Mouse (Mus musculus): ENCODE measurements at regions not wholly inside any gene's neighbourhood (a gene's known extent, or its start where the extent isn't known, plus 50 kb on each side); places are given as distances from the start of the nearest gene placed in this dataset.
"Not testable (repeated sequence)": the region's sequence is repeated elsewhere in the genome, so short reads cannot be mapped to it uniquely, and the experiment has no call there.

DNA sequence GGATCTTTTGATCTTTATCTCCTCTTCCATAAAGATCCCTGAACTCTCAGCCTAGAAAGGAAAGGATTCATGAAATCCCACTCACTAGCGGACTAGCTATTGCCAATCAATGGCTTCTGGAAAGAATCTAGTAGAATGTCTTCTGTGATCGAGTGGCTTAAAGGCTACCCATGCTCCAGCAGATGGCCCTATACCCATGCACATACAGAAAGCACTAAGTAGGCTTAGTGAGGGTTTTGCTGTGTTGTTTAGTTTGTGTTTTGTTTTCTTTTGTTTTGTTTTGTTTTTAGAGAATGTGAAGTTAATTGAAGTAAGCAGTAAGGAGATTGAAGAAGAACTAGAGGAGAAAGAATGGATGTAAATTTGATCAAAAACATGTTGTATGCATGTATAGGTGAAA is 187.5 kb downstream of the Kctd12 start:
- no peak for DNase-seq (ENCODE audit: low read depth, low spot score)

DNA sequence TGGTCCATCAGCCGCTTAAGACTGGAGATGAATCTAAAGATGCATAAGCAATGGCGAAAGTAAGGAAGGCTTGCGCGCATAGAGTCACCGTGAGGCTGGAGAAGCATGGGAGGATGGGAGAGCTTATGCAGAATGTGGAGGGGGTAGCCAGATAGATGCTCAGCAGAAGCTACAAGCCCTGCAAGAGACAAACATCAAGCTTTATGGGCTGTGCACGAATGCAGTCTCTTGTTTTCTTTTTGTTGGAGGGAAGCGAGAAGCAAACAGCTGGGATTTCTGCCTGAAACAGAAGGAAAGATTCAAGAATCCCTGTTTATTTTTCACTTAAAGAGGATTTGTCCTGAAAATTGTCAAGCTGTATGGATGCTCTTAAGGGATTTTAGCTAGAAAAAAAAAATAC is 188.7 kb downstream of the Kctd12 start:
- no peak for DNase-seq (ENCODE audit: low read depth, low spot score)

DNA sequence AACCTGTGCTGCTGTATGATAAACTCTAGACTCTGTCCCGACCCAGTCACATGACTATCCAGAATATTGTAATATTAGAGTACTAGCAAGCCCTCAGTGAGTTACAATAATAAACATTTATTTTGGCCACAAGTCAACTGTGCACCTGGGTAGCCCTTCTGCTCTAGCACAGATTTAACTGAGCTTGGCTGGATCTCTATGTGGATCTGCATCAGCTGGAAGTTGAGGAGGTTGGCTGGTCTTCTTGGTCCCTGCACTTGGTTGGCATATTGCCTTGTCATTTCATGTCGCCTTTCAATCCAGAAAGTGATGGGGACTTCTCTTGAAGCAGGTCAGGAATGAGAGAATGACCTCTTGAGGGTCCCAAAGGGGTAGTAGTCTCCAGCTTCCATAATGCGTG is 191.5 kb downstream of the Kctd12 start:
- no peak for DNase-seq (ENCODE audit: low read depth, low spot score)

DNA sequence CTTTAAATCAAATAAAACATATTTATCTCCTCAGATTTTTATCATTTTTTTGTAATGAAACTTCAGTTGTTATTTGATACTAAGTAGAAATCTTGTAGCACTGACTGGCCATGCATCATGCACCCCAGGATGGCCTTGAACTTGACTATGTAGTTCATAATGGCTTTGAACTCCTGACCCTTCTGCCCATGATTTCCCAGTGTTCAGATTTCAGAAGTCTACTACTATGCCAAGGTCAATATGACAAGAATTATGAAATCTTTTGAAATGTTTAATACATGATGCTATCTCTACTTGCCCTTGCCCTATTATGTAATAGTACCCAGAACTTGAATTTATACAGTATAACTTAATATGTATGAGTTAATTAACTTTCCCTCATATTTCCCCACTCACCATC is 200.2 kb downstream of the Kctd12 start:
- no peak for DNase-seq (ENCODE audit: low read depth, low spot score)

DNA sequence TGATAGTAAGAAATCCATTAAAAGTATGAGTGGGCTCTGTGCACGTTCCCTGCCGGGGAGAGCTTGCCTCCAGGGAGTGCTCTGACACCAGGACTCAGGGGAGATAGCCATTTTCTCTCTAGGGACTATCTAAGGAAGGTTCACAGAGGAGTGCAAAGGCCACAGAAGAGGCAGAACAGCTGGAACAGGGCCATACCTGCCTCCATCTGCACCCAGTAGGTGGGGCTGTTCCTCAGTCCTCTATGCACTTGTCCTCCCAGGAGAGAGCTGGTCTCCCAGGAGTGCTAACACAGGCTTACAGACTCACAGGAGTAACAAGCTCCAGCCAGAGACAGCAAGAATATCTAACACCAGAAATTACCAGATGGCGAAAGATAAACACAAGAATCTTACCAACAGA is 212.7 kb downstream of the Kctd12 start:
- DNase-seq (ENCODE audit: low read depth, low spot score): no peak

DNA sequence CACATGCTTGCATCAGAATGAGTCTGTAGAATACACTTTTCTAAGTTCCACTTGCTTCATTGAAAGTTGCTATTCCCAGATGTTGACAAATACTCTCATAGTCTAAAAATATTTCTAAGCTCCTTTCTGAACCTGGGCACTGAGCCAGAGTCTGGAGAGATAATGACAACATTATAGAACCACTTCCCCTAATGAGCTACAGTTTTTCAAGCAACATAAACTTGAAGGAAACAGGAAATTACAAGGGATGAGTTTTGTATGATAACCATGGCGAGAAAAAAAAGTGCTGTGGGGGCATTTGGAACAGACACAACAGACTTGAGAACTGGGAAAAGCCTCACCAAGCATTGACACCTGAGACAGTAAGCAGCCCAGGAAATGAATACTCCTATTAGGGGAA is 233.8 kb downstream of the Kctd12 start:
- peak; percentile 15 for DNase-seq (ENCODE audit: low read depth, low spot score)

DNA sequence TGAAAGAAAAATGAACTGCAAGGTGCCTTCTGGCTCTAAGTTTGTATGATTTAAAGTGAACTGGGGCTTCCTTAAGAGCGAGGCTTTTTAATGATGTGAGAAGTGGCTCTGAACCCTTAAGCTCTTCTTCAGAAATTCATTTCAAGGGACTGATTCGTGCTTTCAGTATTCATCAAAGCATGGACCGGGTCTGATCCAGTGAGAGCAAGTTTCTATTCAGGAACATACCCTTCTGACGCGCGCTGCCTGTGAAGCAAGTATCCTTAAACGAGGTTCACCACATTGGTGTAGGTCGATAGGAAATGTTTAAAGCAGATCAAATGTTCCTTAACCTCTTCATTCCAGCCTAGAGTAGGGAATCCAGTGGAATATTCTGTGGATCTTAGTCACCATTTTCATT is 240.1 kb downstream of the Kctd12 start:
- DNase-seq (ENCODE audit: low read depth, low spot score): no peak

DNA sequence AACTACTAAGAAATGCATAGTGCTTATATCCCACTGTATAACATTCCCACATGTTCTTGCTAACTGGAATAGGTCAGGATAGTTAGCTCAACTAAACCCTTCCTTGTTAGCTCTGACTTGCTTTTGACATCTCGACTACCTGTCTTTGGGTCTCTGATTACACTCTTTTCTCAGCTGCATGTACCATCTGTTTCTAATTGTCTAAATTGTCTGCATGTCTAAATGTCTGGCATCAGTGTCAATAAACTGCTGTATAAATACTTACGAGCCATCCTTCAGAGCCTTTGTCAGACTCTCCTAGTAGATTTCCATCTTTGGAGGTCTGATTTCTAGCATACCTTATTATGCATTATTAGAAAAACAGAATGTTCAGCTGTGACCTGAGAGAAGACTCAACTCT is 245.8 kb downstream of the Kctd12 start:
- no peak for DNase-seq (ENCODE audit: low read depth, low spot score)

DNA sequence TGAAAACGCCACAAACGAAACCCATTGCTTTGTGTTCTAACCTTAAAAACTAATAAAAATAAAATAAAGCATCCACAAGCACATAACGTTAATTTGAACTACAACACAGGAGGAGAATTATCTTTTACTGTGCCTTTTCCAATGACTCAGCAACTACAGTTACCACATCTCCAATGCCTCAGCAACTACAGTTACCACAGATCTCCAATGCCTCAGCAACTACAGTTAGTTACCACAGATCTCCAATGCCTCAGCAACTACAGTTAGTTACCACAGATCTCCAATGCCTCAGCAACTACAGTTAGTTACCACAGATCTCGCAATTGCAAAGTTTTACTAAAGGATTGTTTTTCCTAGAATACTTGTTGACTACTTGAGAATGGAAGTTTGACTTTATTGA is 248.7 kb downstream of the Kctd12 start:
- DNase-seq (ENCODE audit: low read depth, low spot score): not testable (repeated sequence)

DNA sequence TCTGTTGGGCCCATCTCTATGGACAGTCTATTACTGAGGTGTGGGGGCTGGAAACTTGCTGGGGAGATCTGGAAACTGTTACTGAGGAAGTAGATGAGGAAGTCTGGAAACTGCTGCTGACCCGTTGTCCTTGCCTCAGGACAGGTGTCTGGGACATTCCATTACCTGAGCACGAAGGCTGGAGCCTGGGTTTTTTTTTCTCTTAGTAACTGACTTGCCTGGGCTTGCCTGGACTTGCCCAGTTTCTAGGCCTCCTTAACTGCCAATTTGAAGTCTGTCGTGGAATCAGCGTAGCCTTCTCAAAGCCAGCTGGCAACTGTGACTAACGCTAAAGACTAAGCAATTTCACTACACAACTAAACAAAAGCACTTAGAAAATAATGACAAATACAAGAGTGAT is 250.7 kb downstream of the Kctd12 start:
- no peak for DNase-seq (ENCODE audit: low read depth, low spot score)

DNA sequence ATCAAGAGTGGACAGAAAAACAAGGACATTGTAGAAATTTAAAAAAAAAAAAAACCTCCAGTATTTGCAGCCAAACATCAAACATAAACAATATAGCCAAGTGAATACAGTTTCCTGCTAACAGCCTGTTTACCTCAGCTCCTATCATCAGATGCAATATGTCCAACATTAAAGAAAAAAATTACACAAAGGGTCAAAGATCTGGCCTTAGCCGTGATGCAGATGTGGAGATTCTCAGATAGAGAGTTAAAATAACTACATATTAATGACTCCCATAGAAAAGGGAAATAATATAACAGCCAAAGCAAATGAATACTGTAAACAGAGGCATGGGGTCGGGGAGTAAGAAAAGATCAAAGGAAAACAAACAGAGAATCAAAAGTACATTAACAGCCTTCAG is 259.8 kb downstream of the Kctd12 start:
- DNase-seq (ENCODE audit: low read depth, low spot score): no peak

DNA sequence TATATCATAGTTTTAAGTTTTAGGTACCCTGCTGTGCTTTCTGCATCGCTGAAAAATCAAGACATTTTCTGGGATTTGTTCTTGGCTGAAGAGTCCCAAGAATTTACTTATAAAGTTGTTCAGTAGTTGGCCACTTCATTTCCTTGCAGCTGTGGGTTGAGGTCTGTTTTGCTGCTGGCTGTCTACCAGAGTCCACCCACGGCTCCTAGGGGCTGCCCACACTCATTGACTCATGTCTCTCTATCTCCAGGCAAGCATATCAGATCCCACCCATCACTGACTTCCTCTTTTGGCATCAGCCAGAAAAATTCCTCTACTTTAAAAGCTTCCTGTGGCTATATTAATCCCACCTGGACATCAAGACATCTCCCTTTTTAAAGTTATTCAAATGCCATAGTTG is 263.9 kb downstream of the Kctd12 start:
- DNase-seq (ENCODE audit: low read depth, low spot score): peak; percentile 26

DNA sequence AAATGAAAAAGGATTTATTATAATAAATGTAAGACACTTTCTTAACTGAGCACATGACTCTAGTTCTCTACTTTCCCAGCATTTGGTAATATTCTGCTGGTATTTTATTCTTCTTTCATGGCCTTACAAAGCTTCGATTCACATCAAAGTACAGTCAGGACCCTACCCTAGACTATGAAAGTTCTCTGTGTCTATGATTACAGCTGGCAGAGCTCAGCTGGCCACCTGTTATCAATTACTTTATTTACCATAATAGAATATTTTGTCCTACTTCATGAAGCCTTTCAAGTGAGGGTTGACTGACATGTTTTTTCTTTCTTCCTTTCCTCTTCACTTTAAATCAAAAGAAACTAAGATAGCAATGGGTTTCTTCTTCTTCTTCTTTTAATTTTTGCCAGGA is 269.8 kb downstream of the Kctd12 start:
- DNase-seq (ENCODE audit: low read depth, low spot score): no peak

DNA sequence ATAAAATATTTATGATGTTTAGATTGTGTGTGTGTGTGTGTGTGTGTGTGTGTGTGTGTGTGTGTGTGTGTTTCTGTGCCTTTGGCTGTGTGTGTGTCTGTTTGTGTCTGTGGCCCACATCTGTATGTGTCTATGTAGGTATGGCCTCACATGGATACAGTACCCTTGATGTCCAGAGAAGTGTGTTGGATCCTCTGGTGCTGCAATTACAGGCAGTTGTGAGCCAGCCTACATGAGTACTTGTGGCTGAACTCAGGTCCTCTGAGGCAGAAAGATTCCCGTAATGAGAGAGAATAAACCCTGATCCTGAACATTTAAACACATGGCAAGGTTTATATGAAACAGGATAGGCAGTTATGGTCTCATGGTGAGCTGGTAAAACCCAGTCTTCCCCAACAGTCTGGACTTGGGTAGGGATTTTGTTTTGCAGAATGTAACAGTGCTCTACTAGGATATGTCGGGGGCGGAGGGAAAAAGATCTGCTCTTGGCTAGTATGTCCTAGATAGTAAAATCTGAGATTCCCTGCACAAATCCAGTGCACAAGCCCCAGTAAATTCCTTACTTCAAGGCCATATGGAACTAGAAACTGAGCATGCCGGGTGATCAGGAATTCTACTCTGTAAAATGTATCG is 275.6 kb downstream of the Kctd12 start:
- peak; percentile 27 for DNase-seq (ENCODE audit: low read depth, low spot score)

DNA sequence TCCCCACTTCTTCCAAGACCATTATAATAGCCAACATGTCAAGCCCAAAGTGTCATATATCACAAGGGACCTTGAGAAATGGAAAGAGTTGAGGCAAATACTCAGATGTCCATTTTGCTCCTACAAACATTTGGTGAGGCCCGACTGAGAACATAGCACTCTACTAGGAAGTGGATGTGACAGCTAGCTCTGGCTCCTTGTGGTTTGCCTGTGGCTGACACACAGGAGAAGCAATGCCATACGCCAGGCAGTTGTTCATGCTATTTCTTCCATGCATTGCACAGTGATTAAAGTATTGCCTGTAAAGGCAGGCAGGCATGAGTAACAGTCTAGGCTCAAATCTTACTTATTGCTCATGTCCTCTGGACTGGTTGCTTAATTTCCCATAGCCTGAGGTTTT is 281.3 kb downstream of the Kctd12 start:
- no peak for DNase-seq (ENCODE audit: low read depth, low spot score)

DNA sequence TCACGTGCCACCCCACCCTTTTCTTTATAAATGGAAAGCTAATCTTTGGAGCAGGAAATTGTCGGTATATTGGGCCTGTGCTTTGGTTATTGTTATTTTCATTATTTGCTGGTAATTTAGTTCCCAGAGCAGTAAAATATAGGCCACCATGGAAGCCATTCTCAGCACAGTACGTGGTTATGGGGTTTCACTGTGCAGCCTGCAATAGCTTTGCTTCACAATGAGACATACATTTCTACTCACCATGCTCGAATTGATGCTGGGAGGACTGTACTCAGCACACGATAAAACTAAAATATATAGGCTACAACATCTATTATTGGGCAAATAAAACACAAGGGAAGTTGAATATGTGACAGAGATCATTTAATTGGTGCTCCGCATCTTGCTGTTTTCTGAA is 282.0 kb downstream of the Kctd12 start:
- no peak for DNase-seq (ENCODE audit: low read depth, low spot score)

DNA sequence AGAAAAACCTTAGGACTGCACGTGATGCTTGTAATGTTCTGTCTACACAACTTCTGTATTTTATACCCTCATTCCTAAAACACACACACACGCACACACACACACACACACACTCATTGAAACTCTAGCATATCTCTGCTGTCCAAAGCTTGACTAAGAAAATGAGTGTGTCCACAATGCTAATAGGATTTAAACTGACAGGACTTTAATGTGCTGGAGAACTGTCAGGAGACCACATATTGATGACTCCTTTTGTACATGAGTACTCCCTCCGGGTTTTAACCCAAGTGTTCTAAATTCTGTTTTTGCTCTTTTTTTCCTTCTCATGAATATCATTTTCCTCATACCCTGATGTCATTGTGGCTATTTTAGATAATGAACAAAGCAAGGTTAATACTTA is 283.4 kb downstream of the Kctd12 start:
- no peak for DNase-seq (ENCODE audit: low read depth, low spot score)

DNA sequence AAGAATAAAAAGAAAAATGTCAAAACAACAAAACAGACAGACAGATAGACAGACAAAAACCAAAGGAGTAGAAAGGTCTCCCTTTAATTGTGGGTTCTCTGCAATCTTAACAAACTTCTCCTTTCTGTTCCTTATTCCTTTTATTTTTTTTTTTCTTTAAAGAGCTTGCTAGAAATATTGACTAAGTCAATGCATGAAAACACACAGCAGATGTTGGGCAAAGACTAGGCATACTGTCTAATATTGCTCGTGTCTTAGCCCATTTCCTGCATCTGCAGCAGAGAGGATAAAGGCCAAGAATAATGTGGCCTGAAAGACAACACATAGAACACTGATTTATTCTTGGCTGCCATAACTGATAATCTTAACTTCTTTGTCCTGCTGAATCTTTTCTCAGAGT is 295.6 kb downstream of the Kctd12 start:
- DNase-seq (ENCODE audit: low read depth, low spot score): no peak

DNA sequence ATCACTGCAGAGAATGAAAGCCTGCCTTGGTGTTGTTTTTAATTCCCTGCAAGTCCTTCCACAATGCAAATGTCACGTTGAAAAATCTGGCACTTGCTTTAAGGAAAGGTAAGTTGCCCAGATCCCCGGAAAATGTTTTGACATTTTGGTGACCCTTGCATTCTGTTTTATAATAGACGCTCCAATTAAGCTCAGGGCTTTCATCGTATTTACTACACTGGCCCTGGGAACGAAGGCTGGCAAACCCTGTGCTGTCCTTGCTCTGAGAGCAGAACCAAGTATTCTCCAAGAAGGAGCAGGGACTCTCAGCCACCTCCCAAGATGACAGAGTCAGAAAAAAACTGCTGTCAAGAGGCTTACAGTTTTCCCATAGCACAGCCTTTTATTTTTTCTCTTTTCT is 305.9 kb downstream of the Kctd12 start:
- no peak for DNase-seq (ENCODE audit: low read depth, low spot score)

DNA sequence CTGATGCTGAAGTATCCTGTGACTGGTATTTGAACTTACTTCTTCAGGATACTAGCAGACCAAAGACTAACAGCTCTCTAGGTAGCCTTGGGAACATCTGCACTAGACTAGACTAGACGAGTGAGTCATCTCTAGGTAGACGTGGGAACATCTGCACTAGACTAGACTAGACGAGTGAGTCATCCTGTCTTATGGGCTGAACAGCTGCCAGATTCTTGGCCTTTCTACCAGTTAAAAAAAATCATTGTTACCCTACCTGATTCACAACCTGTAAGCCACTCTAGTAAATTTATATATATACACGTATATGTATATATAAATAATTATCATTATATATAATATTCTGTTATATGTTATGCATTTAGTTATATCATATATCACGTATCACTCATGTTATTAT is 307.8 kb downstream of the Kctd12 start:
- DNase-seq (ENCODE audit: low read depth, low spot score): no peak

DNA sequence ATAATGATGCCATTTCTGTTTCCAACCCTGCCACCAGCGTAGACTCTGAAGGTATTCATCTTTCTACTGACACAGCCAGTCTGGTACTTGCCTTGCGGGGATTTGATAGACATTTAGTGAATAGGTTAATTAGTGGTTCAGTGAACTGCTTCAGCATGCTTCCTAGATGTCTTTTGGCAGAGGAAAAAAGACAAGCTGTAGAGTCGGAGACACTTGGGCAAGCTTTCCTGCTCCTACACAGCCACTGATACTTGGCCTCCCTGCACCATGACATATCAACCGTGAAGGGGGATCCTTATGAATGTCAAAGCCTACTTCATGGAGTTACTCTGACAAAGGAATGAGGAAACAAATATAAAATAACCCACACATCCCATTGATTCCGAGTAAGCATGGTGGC is 308.7 kb downstream of the Kctd12 start:
- no peak for DNase-seq (ENCODE audit: low read depth, low spot score)

DNA sequence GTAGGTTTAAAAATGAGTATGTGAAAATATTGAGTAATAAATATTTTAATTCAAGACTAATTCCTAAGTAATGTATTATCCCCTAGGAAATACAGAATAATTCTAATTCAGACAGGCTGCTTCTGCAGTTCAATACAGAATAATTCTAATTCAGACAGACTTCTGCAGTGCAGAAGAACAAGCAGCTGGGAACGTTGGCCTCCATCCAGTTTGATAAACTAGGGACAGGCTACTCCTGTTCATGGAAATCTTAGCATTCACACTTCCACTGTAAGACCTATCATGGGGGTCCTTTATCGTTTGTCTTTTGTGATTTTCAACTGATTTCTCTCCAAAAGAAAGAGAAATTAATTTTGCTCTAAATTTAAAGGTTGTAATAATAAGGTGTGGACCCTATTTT is 319.2 kb downstream of the Kctd12 start:
- no peak for DNase-seq (ENCODE audit: low read depth, low spot score)

DNA sequence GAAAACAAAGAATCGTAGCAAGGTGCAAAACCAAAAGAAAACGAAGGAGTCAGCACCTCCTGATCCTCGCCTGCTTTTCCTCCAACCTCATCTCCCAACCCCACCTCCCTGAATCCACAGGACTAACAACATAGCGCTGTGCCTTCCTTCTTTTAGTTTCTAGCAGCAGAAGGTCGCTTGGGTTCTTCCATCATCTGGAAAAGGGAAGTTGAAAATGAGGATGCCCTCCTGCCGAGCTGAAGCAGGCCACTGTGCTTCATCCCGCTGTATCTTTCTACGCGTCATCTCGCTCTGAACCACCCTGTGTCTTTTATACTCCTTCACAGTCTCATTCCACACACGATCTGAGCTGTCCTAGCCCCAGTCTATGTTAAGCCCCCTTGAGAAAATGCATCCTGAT is 322.1 kb downstream of the Kctd12 start:
- DNase-seq (ENCODE audit: low read depth, low spot score): no peak

DNA sequence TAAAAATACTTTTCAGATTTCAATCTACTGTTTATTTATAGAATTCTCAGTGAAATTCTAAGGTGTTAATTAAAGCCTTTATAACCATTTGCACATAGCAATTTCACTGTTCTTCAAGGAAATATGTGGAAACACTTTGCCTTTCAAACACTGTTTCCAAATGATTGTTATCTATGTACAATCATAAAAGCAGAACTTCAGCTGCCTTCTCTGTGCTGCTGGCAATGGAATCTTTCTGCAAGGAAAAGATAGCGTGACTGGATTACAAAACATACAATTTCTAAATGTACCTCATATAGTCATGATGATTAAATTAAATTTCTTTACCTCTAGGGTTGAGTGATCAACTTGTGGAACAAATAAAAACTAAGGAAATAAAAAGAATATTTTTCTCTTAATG is 326.2 kb downstream of the Kctd12 start:
- DNase-seq (ENCODE audit: low read depth, low spot score): no peak

DNA sequence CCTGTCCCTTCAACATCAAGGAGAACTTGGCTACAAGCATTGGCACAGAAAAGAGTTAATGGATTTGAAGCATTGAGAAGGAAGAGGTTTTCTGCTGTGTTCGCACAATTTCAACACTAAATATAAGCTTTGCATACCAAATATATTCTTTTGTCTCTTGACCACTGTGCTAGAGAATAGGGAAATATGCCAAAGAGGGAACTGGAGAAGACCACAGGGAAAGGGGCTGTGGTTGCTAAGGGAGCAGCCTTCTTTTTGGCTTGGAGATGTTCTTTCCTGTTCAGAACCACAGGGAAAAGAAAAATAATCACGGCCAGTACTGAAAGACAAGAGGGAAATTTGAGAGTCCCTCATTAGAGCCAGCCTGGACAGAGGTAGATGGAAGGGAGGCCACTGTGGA is 352.8 kb downstream of the Kctd12 start:
- no peak for DNase-seq (ENCODE audit: low read depth, low spot score)
